Mouse (Mus musculus) spleen, postnatal 4 days (tissue): ENCODE measurements around the gene St6galnac4.
A peak's percentile ranks its signal among the peaks of the same experiment; 100 is the strongest.

Experiments used
- DNase-seq, 2 experiments: peaks; one replicate each; pipeline ENCODE4 v3.0.0; 2022; ENCODE audit warnings: low spot score in 2 of 2

The St6galnac4 gene

GRCm38 (mm10) chr2:32570698-32571494 is 16.0 kb upstream of the St6galnac4 start, which contains the start of gene Dpm2:
TSS of gene Dpm2 (plus strand) at chr2:32570858.
- peak; percentile 86 to 91 for DNase-seq

DNA sequence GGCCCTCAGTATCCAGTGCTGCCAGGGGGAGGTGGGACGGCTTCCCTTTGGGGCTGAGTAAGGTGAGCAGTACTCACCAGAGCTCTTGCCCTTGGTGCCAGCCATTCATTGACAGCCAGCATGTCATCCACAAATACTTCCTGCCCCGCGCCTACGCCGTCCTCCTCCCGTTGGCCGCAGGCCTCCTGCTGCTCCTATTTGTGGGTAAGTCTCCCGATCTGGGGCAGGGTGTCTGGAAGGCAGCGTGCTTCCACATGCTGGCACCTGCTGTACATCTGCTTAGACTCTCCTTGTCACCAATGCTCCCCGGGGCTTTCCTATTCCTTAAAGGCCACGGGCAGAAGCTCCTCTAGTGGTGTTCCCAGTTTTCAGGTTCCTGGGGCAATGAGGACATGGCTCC is 14.7 kb upstream of the St6galnac4 start:
- no peak for DNase-seq

GRCm38 (mm10) chr2:32574497-32574896 is 12.4 kb upstream of the St6galnac4 start, which contains the start of gene Pip5kl1:
TSS of gene Pip5kl1 (plus strand) at chr2:32574797.
- DNase-seq, result no peak

DNA sequence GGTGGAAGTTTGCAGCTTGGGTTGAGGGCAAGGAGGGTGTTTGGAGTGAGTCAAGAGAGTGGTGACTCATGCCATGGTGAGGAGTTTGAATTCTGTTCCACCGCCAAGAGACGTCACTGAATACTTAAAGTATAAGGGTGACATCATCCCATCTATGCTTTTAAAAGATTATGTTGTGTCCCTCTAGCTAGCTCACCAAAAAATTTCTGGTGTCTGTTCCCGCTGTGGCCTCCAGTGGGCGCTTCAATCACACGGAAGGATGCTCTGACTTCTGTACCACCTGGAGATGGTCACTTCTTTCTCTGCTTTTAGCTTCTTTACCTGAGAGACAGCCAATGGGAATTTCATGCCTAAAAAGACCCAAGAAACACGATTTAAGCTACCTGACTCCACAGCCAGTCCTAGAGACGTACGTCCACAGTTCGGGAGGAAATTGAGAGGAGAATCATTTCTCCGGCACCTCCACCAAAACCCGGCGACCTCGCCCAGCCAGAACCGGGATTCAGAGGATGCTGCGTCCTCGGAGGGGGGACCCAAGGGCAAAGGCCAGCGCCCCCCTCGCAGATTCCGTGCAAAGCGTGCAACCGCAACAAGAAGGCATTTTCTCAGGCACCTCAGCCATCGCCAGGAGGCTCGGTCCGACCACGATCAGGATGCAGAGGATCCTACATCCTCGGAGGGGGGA is 11.9 kb upstream of the St6galnac4 start:
- DNase-seq, result peak; percentile 63 to 82

DNA sequence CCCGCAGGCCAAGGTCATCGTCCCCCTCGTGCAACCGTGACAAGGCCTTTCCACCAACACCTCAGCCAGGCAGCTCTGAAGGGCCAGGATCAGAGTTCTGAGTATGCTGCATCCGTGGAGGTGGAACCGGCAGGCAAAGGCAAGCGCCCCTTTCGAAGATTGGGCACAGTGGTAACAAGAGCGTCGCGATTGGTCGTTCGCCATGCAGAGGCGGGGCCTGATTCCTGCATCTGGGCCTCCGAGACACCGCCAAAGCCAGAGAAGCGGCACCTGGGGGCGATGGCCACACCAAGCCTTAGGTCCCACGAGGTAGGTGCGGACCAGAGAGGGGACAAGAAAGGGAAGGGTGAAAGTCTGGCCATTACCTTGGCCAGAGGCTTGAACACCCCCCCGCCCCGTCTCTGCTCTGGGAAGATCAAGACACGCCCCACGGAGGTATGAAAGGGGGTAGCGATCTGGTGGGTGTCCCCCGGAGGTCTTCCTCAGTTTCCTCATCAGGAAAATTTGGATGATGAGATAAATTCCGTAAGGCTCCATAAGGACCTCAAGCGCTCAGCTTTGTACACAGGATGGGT is 11.2 kb upstream of the St6galnac4 start, which contains the start of gene 9430097D07Rik:
TSS of gene 9430097D07Rik (minus strand) at position 99 of the 575 bp plus-strand sequence.
- DNase-seq, result peak; percentile 54 to 75

GRCm38 (mm10) chr2:32576532-32576931 is 10.4 kb upstream of the St6galnac4 start:
- DNase-seq, result no peak

GRCm38 (mm10) chr2:32578146-32579046 is 8.5 kb upstream of the St6galnac4 start:
- no peak for DNase-seq

DNA sequence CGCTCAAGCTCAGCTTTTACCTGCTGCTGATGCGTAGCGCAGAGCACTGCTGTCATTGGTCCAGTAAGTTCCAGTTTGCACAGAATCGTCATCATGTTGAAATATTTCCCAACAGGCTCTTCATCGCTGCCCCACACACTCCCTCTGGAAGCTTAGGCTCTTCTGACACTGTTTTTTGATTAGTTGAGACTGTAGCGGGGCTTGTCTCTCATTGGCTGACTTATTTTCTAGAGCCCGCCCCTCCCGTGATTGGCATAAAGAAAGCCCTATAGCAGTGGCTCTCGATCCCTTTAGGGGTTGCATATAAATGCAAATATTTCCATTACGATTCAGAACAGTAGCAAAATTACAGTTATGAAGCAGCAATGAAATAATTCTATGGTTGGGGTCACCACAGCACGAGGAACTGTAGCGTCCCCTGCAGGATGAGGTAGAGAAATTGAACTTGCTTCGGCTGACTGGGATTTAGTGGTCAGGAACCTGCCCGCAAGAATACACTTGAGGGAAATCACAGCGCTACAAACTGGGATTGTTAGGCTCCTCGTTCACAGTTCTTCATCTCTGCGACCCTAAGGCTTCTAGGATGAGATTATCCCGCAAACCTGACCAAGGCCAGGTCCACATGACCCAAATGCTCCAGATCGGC is 5.3 kb upstream of the St6galnac4 start:
- DNase-seq, result peak in 1 of 2 experiments; percentile 39

DNA sequence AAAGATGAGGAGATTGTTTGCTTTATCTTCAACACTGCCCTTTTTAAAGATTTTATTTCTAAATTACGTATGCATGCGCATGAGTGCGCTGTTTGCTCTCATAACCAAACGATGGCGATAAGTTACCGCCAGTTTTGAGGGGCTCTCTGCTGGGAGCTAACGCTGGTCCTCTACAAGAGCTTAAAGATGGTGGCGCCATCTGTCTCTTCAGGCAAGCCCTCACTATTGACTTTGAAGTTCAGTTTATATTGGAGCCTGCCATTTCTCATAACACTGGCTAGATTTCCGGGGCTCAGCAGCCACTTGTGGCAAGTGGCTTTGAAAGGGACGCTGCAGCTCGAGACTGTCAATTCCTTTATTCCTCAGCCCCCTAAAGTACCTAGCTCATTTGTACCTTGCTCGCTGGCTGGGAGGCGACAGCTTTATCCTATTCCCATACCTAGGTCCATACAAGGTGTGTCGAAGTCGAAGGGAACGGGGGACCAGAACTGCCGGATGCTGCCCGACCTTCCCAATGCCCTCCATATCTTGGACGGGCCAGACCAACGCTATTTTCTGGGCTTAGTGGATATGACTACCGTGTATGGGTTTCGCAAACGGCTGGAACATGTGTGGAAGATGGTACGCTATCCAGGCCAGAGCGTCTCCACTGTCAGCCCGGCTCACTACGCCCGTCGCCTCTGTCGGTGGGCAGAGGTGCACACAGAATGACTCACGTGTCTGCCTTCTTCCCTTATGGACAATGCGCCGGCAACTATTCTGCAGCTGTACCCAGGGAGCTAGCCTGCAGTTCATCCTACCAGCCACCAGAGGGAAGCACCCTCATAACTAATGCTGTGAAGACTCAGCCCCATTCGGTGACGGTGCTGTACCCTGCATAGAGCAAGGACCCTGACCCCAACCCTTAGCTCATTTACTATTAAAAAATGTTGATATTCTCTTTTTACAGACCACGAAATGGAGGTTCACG is 3.8 kb upstream of the St6galnac4 start:
- DNase-seq, result peak; percentile 74 to 87

DNA sequence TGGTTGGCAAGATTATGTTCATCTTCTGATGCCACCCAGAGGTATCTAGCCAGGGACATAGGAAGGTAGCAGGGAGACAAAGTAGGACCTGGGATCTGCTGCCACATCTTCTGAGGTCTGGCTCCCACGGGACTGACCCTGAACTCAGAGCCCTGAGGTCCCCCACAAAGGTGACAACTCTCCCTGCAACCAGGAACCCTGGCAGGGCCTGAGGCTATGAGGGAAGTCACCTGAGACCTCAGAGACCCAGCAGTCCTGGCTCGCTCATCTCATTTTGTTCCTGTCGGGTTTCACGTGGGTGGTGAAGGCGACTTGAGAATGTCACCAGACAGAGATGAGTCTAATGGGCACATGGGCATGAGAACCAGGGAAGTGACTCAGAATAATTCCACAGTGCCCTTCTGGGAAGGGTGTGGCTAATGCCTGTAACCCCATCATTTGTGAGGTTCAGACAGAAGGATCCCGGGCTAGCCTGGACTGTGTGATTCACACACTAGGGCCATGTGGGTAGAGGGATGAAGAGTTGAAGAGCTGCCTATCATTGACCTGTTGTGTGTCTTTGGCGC is 1.7 kb upstream of the St6galnac4 start:
- no peak for DNase-seq

GRCm38 (mm10) chr2:32587731-32588321 is 931 bp downstream of the St6galnac4 start:
- peak; percentile 51 to 71 for DNase-seq

GRCm38 (mm10) chr2:32589213-32589795 is 2.4 kb downstream of the St6galnac4 start:
- DNase-seq, result no peak

GRCm38 (mm10) chr2:32590224-32590623 is 3.3 kb downstream of the St6galnac4 start:
- DNase-seq, result no peak

- DNase-seq, result no peak
These were observed 4.4 kb downstream of the St6galnac4 start for GRCm38 (mm10) chr2:32591249-32591648.

GRCm38 (mm10) chr2:32596725-32597124 is 9.8 kb downstream of the St6galnac4 start:
- DNase-seq, result no peak

DNA sequence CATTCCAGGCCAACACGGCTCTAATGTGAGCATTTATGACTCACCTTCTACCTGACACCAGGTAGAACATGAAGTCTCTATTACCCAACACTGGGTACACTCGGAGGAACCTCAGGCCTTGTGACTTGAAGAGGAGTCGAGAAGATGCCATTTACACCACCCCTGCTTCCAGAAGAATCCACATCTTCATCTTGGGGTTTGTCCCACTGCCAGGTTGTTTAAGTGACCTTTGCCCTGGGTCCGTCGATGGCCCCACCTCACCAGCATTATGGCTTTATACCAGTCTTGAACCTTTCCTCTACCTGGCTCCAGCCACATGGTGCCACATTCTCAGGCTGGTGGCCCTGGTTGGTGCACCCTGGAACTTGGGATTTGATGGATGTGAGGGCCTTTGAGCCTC is 10.4 kb downstream of the St6galnac4 start:
- no peak for DNase-seq

DNA sequence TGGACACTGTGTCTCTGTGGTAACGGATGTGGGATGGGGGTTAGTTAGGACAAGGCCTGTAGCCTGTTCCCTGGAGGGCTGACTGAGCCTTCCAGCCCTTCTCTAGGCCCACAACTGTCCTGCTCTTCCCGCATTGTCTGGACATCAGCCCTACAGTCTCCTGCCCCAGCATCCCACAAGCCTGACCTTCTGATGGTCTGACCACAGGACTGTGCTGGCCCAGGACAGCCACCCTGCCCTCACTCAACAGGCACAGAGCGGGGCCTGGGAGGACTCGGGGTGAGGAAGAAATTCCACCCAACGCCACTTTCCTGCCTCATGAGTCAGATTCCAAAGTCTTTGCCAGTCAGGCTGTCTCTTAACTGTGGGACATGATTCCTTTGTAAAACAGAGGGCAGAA is 10.8 kb downstream of the St6galnac4 start:
- DNase-seq, result no peak

DNA sequence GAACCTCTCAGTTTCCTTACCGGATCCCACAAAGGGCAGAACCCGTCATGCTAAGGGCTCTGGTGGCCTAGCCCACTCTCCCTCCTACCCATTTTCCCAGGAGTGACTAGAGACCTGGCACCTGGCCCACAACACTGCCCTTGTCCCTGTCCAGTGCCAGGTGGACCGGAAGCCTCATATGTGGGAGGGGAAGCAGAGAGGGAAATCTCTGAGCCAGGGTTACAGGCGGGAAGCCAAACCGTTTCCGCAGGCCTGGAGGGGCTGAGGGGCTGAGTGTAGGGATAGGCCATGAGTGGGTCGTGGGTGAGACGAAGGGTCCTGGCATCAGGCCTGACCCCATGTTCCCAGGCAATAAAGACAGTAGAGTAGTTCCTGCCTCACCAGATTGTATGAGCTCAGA is 11.6 kb downstream of the St6galnac4 start:
- DNase-seq, result no peak

DNA sequence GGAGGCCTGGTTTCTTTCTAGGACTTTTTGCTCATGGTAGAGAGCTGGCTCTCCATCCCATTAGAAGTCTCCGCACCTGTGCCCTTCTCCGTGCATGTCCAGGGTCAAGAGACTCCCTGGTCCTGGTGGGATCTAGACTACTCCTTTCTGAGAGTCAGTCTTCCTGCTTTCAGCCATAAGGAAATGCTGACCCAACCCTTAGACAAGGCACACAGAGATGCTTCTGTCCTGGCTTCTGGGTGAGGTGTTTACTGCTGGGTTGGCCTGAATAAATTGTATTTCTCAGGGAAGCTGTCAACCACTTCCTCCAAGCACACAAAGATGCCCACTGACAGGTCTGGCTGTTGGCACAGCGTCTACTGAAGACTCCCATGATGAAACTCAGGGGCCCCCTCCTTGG is 12.5 kb downstream of the St6galnac4 start, which contains the start of gene St6galnac6:
TSS of gene St6galnac6 (plus strand) at position 301 of the 400 bp plus-strand sequence.
- DNase-seq, result no peak
